Mouse (Mus musculus) heart, embryonic 16.5 days (tissue): ENCODE results near the gene Otop1. TPM values are rescaled to one million over a fixed set of nuclear protein-coding genes. Genes with fewer than 3 reads are reported as not detected.
A peak's percentile ranks its signal among the peaks of the same experiment; 100 is the strongest.

ENCODE experiments used
- ATAC-seq: fragments of 200-750 bp; cut with Nextera tagmentation; replicated peaks from 2 replicates; pipeline ENCODE4 v1.8.0; 2017; ENCODE audit warnings: moderate number of reproducible peaks; ENCODE audit not compliant: insufficient read depth, low FRiP score; ENCODE audit errors: extremely low read depth
- H3K27ac ChIP-seq: fragments of 300-500 bp; sonication (generic); 2 replicates; pipeline ENCODE4 v1.5.1; 2014; ENCODE audit warnings: mild to moderate bottlenecking, low read length, control low read depth, moderate library complexity
- H3K27me3 ChIP-seq: fragments of 300-500 bp; sonication (generic); 2 replicates; pipeline ENCODE4 v1.6.1; 2014; ENCODE audit warnings: low read length, mixed read lengths; ENCODE audit not compliant: control insufficient read depth, insufficient read depth
- H3K36me3 ChIP-seq: fragments of 300-500 bp; sonication (generic); 2 replicates; pipeline ENCODE4 v1.6.1; 2014; ENCODE audit not compliant: control insufficient read depth, insufficient read depth
- H3K4me1 ChIP-seq: fragments of 300-500 bp; sonication (generic); 2 replicates; pipeline ENCODE4 v1.6.1; 2014; ENCODE audit warnings: low read length, mixed read lengths; ENCODE audit not compliant: control insufficient read depth, insufficient read depth
- H3K4me2 ChIP-seq: fragments of 300-500 bp; sonication (generic); 2 replicates; pipeline ENCODE4 v1.6.1; 2014; ENCODE audit warnings: low read depth, mild to moderate bottlenecking, control low read depth, low read length
- H3K4me3 ChIP-seq: fragments of 300-500 bp; sonication (generic); 2 replicates; pipeline ENCODE4 v1.5.1; 2014; ENCODE audit warnings: mild to moderate bottlenecking, control low read depth, low read length
- H3K9ac ChIP-seq: fragments of 300-500 bp; sonication (generic); 2 replicates; pipeline ENCODE4 v1.6.1; 2014; ENCODE audit warnings: low read length, control low read depth
- H3K9me3 ChIP-seq: fragments of 300-500 bp; sonication (generic); replicated peaks from 2 replicates; pipeline ENCODE4 v1.6.1; 2016; ENCODE audit warnings: low read length; ENCODE audit not compliant: control insufficient read depth
- WGBS: fragments of 180-500 bp; shearing (Covaris S2); extraction: QIAGEN DNeasy Blood & Tissue Kit; methylation state at CpG from one replicate; pipeline ENCODE4 v1.1.7; 2014; 5-methylcytosine and 5-hydroxymethylcytosine counted together
- polyA plus RNA-seq: library from polyadenylated mRNA; unstranded; fragments of >200 nt; fragmentation: Nextera tagmentation; extraction: Ambion mirVana; gene quantifications from 2 replicates; pipeline ENCODE4 v1.2.1, GENCODE M21; 2015

The Otop1 gene
- polyA plus RNA-seq, 1 experiment from 2014 or later, result not detected

DNA sequence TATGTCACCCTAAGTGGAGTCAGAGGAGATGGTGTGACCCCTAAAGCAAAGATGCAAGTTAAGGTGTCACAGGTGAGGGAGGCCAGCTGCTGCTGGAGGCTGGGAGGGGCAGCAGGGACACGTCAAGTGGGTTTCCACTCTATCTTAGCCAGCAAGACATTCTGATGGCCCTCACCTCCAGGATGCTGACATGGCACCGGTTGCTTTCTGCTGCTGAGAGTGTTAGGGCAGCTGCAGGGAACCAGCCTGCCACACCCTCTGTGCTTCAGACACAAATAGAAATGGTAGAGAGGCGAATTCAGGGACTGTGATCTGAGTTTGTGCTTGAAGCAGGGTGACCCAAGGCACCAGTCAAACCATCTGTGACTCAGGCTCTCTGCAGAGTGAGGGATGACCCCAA is 34.0 kb downstream of the Otop1 start:
- ATAC-seq, result no peak
- WGBS, result 49% methylated on average over 3 of the region's 3 CpGs
- Histone ChIP-seq H3K4me1 (no peaks in the 10 kb centered on the region), H3K27me3 (peaks cover 14% of the 10 kb centered on the region), H3K4me2 (no peak overlapping the region), H3K4me3 (no peak overlapping the region), H3K9ac (no peak overlapping the region), H3K9me3 (no peaks in the 10 kb centered on the region), H3K27ac (no peak overlapping the region), H3K36me3 (no peaks in the 10 kb centered on the region)

- Histone ChIP-seq H3K4me3 (peak within 1 kb of the TSS; percentile 33), H3K9me3 (no peaks in the 10 kb centered on the region), H3K4me2 (peak within 1 kb of the TSS; percentile 53), H3K36me3 (no peaks in the 10 kb centered on the region), H3K9ac (no peak within 1 kb of the TSS), H3K27ac (no peak within 1 kb of the TSS), H3K4me1 (no peaks in the 10 kb centered on the region), H3K27me3 (peaks cover 54% of the 10 kb centered on the region)
- ATAC-seq, result no peak
- 3% methylated on average over 67 of the region's 67 CpGs for WGBS
Measured at GRCm38 (mm10) chr5:38318966-38319786, 43.4 kb downstream of the Otop1 start, which contains the start of gene Drd5. Drd5 (plus strand) TSS chr5:38319367.

DNA sequence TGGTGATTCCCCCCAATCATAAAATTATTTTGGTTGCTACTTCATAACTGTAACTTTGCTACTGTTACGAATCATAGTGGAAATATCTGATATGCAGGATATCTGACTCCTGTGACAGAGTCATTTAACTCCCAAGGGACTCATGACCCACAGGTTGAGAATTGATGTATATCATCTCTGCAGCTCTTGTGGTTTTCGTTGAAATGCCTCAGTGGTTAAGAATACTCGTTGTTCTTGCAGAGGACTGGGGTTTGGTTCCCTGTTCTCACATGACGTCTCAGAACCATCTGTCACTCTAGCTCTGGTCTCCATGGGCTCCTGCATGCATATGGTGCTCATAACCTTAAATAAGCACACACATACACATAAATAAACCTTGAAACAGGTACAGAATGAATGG is 57.6 kb downstream of the Otop1 start:
- no peaks in the 10 kb centered on the region for H3K9me3 ChIP-seq
- no peaks in the 10 kb centered on the region for H3K36me3 ChIP-seq
- 59% methylated on average over 4 of the region's 4 CpGs for WGBS
- H3K27me3 ChIP-seq, result no peaks in the 10 kb centered on the region
- no peak overlapping the region for H3K27ac ChIP-seq
- H3K4me1 ChIP-seq, result no peaks in the 10 kb centered on the region
- no peak overlapping the region for H3K9ac ChIP-seq
- ATAC-seq, result no peak
- H3K4me2 ChIP-seq, result no peak overlapping the region
- H3K4me3 ChIP-seq, result no peak overlapping the region

- Histone ChIP-seq H3K4me3 (no peak overlapping the region), H3K36me3 (no peaks in the 10 kb centered on the region), H3K27ac (no peak overlapping the region), H3K9me3 (no peaks in the 10 kb centered on the region), H3K9ac (no peak overlapping the region), H3K4me1 (no peaks in the 10 kb centered on the region), H3K4me2 (no peak overlapping the region), H3K27me3 (no peaks in the 10 kb centered on the region)
- ATAC-seq, result no peak
- 24% methylated on average over 1 of the region's 1 CpGs for WGBS
Measured at GRCm38 (mm10) chr5:38334582-38334981, 58.8 kb downstream of the Otop1 start.

DNA sequence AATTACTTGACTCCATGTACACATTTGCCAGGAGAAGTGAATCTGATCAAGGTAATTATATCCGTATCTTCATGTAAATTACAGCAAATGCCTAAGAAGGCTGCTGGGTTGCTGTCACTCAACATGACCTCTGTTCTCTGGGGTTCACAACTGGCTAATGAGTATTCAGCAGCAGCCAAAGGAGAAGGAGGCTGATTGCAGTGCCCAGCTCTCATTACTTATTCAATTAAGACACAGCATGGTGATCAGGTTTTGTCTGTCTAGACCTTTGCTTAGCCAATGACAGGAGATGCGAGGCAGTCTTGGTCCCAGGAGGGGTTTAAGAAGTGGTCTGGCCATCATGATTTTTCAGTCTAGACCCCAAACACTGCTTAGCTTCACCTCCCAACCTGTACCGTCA is 67.3 kb downstream of the Otop1 start:
- Histone ChIP-seq H3K27ac (no peak overlapping the region), H3K9ac (no peak overlapping the region), H3K27me3 (peaks cover 2% of the 10 kb centered on the region; the same call in 1 of the 2 replicates), H3K36me3 (no peaks in the 10 kb centered on the region), H3K4me1 (no peaks in the 10 kb centered on the region), H3K4me2 (no peak overlapping the region), H3K9me3 (no peaks in the 10 kb centered on the region), H3K4me3 (no peak overlapping the region)
- WGBS, result 70% methylated on average over 3 of the region's 3 CpGs
- ATAC-seq, result no peak

GRCm38 (mm10) chr5:38346646-38347432 is 71.1 kb downstream of the Otop1 start:
- Histone ChIP-seq H3K36me3 (no peaks in the 10 kb centered on the region), H3K9ac (no peak overlapping the region)

DNA sequence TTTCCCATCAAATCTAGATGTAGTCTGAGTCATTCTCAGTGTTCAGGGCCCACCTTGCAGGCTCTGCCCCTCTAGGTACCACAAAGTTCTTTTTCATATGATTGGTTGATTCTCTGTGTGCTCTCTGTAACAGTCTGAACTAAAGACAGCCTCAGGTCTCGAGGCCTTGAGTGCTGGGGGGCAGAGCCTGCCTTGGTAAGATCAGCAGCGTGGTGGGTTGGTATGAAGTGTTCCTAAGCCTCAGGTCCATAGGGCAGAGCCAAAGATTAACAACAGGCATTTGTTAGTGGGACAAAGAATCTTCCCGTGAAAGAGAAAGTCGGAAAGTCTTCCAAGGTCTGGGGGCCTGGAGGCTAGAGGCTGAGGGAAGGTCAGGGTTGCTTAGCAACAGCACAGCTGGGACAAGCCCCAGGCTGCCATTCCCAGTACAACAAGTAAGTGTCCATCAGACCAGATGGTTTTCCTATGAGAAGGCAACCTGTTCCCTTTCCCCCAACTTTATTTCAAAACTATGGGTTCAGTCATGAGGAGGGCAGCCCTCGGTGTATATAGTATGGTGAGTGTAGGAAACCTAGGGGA is 74.7 kb downstream of the Otop1 start:
- Histone ChIP-seq H3K27me3 (peaks cover 2% of the 10 kb centered on the region; the same call in 1 of the 2 replicates), H3K4me1 (no peaks in the 10 kb centered on the region), H3K4me3 (no peak overlapping the region), H3K9me3 (no peaks in the 10 kb centered on the region), H3K36me3 (no peaks in the 10 kb centered on the region), H3K4me2 (no peak overlapping the region), H3K9ac (no peak overlapping the region), H3K27ac (no peak overlapping the region)
- WGBS, result 51% methylated on average over 5 of the region's 5 CpGs
- no peak for ATAC-seq

More at GRCm38 (mm10) chr5:38346646-38347432, 71.1 kb downstream of the Otop1 start:
- Histone ChIP-seq H3K4me1 (no peaks in the 10 kb centered on the region), H3K4me3 (no peak overlapping the region), H3K9me3 (no peaks in the 10 kb centered on the region), H3K27me3 (peaks cover 2% of the 10 kb centered on the region; the same call in 1 of the 2 replicates), H3K4me2 (no peak overlapping the region), H3K27ac (no peak overlapping the region)
- no peak for ATAC-seq
- 28% methylated on average over 10 of the region's 10 CpGs for WGBS
